Mouse (Mus musculus) hindbrain, embryonic 15.5 days (tissue): ENCODE measurements around the gene Stk16. TPM values are rescaled to one million over a fixed set of nuclear protein-coding genes. Genes with fewer than 3 reads are reported as not detected.

Experiments
- ATAC-seq: fragments of 200-750 bp; cut with Nextera tagmentation; 2 replicates; pipeline ENCODE4 v1.8.0; 2017; ENCODE audit warnings: low read depth, moderate number of reproducible peaks, moderate TSS enrichment; ENCODE audit not compliant: low FRiP score
- H3K27ac ChIP-seq: fragments of 300-500 bp; sonication (generic); replicated peaks from 2 replicates; pipeline ENCODE4 v1.5.1; 2015; ENCODE audit warnings: mild to moderate bottlenecking, inconsistent platforms
- H3K27me3 ChIP-seq: fragments of 300-500 bp; sonication (generic); 2 replicates; pipeline ENCODE4 v1.6.1; 2015; ENCODE audit warnings: control low read depth, inconsistent platforms
- H3K36me3 ChIP-seq: fragments of 300-500 bp; sonication (generic); 2 replicates; pipeline ENCODE4 v1.6.1; 2015; ENCODE audit warnings: control low read depth, inconsistent platforms
- H3K4me1 ChIP-seq: fragments of 300-500 bp; sonication (generic); replicated peaks from 2 replicates; pipeline ENCODE4 v1.6.1; 2015; ENCODE audit warnings: control low read depth, inconsistent platforms
- H3K4me2 ChIP-seq: fragments of 300-500 bp; sonication (generic); 2 replicates; pipeline ENCODE4 v1.6.1; 2015; ENCODE audit warnings: moderate library complexity, mild to moderate bottlenecking, inconsistent platforms
- H3K4me3 ChIP-seq: fragments of 300-500 bp; sonication (generic); 2 replicates; pipeline ENCODE4 v1.5.1; 2015; ENCODE audit warnings: mild to moderate bottlenecking, inconsistent platforms
- H3K9ac ChIP-seq: fragments of 300-500 bp; sonication (generic); 2 replicates; pipeline ENCODE4 v1.6.1; 2015; ENCODE audit warnings: inconsistent platforms
- H3K9me3 ChIP-seq: fragments of 300-500 bp; sonication (generic); 2 replicates; pipeline ENCODE4 v1.6.1; 2016; ENCODE audit warnings: control low read depth, inconsistent platforms
- WGBS: fragments of 180-500 bp; shearing (Covaris S2); methylation state at CpG from one replicate; pipeline ENCODE4 v1.1.7; 2015; 5-methylcytosine and 5-hydroxymethylcytosine counted together
- polyA plus RNA-seq: library from polyadenylated mRNA; unstranded; fragments of >200 nt; fragmentation: Nextera tagmentation; extraction: Ambion mirVana; gene quantifications from 2 replicates; pipeline ENCODE4 v1.2.1, GENCODE M21; 2015

Stk16 gene
- polyA plus RNA-seq, 1 experiment from 2014 or later, result 147 TPM

GRCm38 (mm10) chr1:75214886-75215285 lies 4.2 kb downstream of the Stk16 start:
- Histone ChIP-seq H3K4me2 (no peak overlapping the region), H3K27me3 (peaks cover 31% of the 10 kb centered on the region), H3K27ac (no peak overlapping the region), H3K9me3 (no peaks in the 10 kb centered on the region), H3K4me3 (no peak overlapping the region), H3K9ac (no peak overlapping the region), H3K36me3 (peaks cover 18% of the 10 kb centered on the region), H3K4me1 (peaks cover 50% of the 10 kb centered on the region)
- WGBS, result 75% methylated on average over 5 of the region's 5 CpGs
- no peak for ATAC-seq

GRCm38 (mm10) chr1:75215785-75216184 lies 5.1 kb downstream of the Stk16 start:
- Histone ChIP-seq H3K4me3 (no peak overlapping the region), H3K4me1 (peaks cover 48% of the 10 kb centered on the region), H3K27me3 (peaks cover 40% of the 10 kb centered on the region), H3K27ac (no peak overlapping the region), H3K36me3 (peaks cover 18% of the 10 kb centered on the region), H3K9ac (no peak overlapping the region), H3K9me3 (no peaks in the 10 kb centered on the region), H3K4me2 (no peak overlapping the region)
- no peak for ATAC-seq
- WGBS, result 94% methylated on average over 9 of the region's 9 CpGs

GRCm38 (mm10) chr1:75216797-75217585 lies 6.4 kb downstream of the Stk16 start:
- no peak overlapping the region for H3K9ac ChIP-seq
- H3K27ac ChIP-seq, result no peak overlapping the region
- H3K4me3 ChIP-seq, result no peak overlapping the region
- H3K4me1 ChIP-seq, result peaks cover 38% of the 10 kb centered on the region
- H3K9me3 ChIP-seq, result no peaks in the 10 kb centered on the region
- no peak overlapping the region for H3K4me2 ChIP-seq
- ATAC-seq, result no peak
- peaks cover 18% of the 10 kb centered on the region for H3K36me3 ChIP-seq
- 76% methylated on average over 13 of the region's 13 CpGs for WGBS
- H3K27me3 ChIP-seq, result peaks cover 48% of the 10 kb centered on the region

- Histone ChIP-seq H3K27ac (no peak overlapping the region), H3K36me3 (peaks cover 18% of the 10 kb centered on the region), H3K4me3 (0 out of 2 replicates have a peak overlapping the region, but pooled peaks have one; percentile 65), H3K4me2 (peak overlapping the region; percentile 96), H3K4me1 (peaks cover 29% of the 10 kb centered on the region), H3K9me3 (no peaks in the 10 kb centered on the region), H3K9ac (no peak overlapping the region), H3K27me3 (peaks cover 56% of the 10 kb centered on the region)
- ATAC-seq, result no peak
- 3% methylated on average over 6 of the region's 6 CpGs for WGBS
Observed at GRCm38 (mm10) chr1:75217893-75218226, 7.2 kb downstream of the Stk16 start.

- WGBS, result 3% methylated on average over 38 of the region's 38 CpGs
- H3K27ac ChIP-seq, result no peak overlapping the region
- no peaks in the 10 kb centered on the region for H3K9me3 ChIP-seq
- peaks cover 25% of the 10 kb centered on the region for H3K4me1 ChIP-seq
- H3K27me3 ChIP-seq, result peaks cover 59% of the 10 kb centered on the region
- peak overlapping the region; percentile 55; the same call in 1 of the 2 replicates for H3K9ac ChIP-seq
- peak overlapping the region; percentile 65 for H3K4me3 ChIP-seq
- H3K36me3 ChIP-seq, result peaks cover 15% of the 10 kb centered on the region
- H3K4me2 ChIP-seq, result peak overlapping the region; percentile 96
- peak; percentile 40; the same call in 1 of the 2 replicates for ATAC-seq
Observed at GRCm38 (mm10) chr1:75218227-75219001, 7.8 kb downstream of the Stk16 start.

GRCm38 (mm10) chr1:75219078-75219477 lies 8.4 kb downstream of the Stk16 start:
- peak; percentile 84 for ATAC-seq
- Histone ChIP-seq H3K36me3 (peaks cover 9% of the 10 kb centered on the region; the same call in 1 of the 2 replicates), H3K9ac (peak overlapping the region; percentile 55), H3K9me3 (no peaks in the 10 kb centered on the region), H3K4me3 (peak overlapping the region; percentile 65), H3K27ac (no peak overlapping the region), H3K27me3 (peaks cover 59% of the 10 kb centered on the region), H3K4me2 (peak overlapping the region; percentile 96), H3K4me1 (peaks cover 21% of the 10 kb centered on the region)
- WGBS, result under 1% methylated on average over 24 of the region's 24 CpGs

GRCm38 (mm10) chr1:75219531-75219930 lies 8.9 kb downstream of the Stk16 start, which contains the start of gene Tuba4a:
Gene Tuba4a, minus strand, starts transcription at chr1:75219865.
- WGBS, result under 1% methylated on average over 34 of the region's 34 CpGs
- H3K27me3 ChIP-seq, result peaks cover 59% of the 10 kb centered on the region
- peak within 1 kb of the TSS; percentile 55 for H3K9ac ChIP-seq
- H3K4me2 ChIP-seq, result peak within 1 kb of the TSS; percentile 96
- H3K9me3 ChIP-seq, result no peaks in the 10 kb centered on the region
- 0 out of 2 replicates have a peak, but pooled peaks cover 4% of the 10 kb centered on the region for H3K36me3 ChIP-seq
- H3K27ac ChIP-seq, result no peak within 1 kb of the TSS
- H3K4me1 ChIP-seq, result peaks cover 21% of the 10 kb centered on the region
- peak; percentile 43 for ATAC-seq
- peak within 1 kb of the TSS; percentile 65 for H3K4me3 ChIP-seq

- WGBS, result 77% methylated on average over 3 of the region's 3 CpGs
- Histone ChIP-seq H3K36me3 (no peaks in the 10 kb centered on the region), H3K27me3 (peaks cover 54% of the 10 kb centered on the region)
Observed at GRCm38 (mm10) chr1:75221538-75221937, 10.9 kb downstream of the Stk16 start.

GRCm38 (mm10) chr1:75222926-75223325 lies 12.3 kb downstream of the Stk16 start:
- Histone ChIP-seq H3K4me1 (peaks cover 21% of the 10 kb centered on the region), H3K27ac (no peak overlapping the region), H3K27me3 (peaks cover 45% of the 10 kb centered on the region), H3K4me2 (no peak overlapping the region), H3K36me3 (no peaks in the 10 kb centered on the region), H3K4me3 (no peak overlapping the region), H3K9me3 (no peaks in the 10 kb centered on the region), H3K9ac (no peak overlapping the region)
- ATAC-seq, result no peak
- WGBS, result 80% methylated on average over 6 of the region's 6 CpGs

More at GRCm38 (mm10) chr1:75221538-75221937, 10.9 kb downstream of the Stk16 start:
- peaks cover 21% of the 10 kb centered on the region for H3K4me1 ChIP-seq
- H3K27ac ChIP-seq, result no peak overlapping the region
- H3K9me3 ChIP-seq, result no peaks in the 10 kb centered on the region
- H3K4me3 ChIP-seq, result no peak overlapping the region
- no peak overlapping the region for H3K4me2 ChIP-seq
- no peak for ATAC-seq
- no peak overlapping the region for H3K9ac ChIP-seq

GRCm38 (mm10) chr1:75223532-75223931 lies 12.9 kb downstream of the Stk16 start:
- H3K27me3 ChIP-seq, result peaks cover 41% of the 10 kb centered on the region

GRCm38 (mm10) chr1:75225473-75225872 lies 14.8 kb downstream of the Stk16 start:
- ATAC-seq, result no peak
- no peak overlapping the region for H3K4me3 ChIP-seq
- 72% methylated on average over 3 of the region's 3 CpGs for WGBS

More at GRCm38 (mm10) chr1:75223532-75223931, 12.9 kb downstream of the Stk16 start:
- no peak overlapping the region for H3K9ac ChIP-seq
- WGBS, result 76% methylated on average over 6 of the region's 6 CpGs
- H3K36me3 ChIP-seq, result no peaks in the 10 kb centered on the region
- peaks cover 15% of the 10 kb centered on the region for H3K4me1 ChIP-seq
- H3K27ac ChIP-seq, result no peak overlapping the region
- no peak overlapping the region for H3K4me2 ChIP-seq
- H3K4me3 ChIP-seq, result no peak overlapping the region
- no peaks in the 10 kb centered on the region for H3K9me3 ChIP-seq
- no peak for ATAC-seq

GRCm38 (mm10) chr1:75226138-75226537 lies 15.5 kb downstream of the Stk16 start:
- H3K9ac ChIP-seq, result no peak overlapping the region
- no peaks in the 10 kb centered on the region for H3K4me1 ChIP-seq
- no peaks in the 10 kb centered on the region for H3K36me3 ChIP-seq
- H3K4me2 ChIP-seq, result no peak overlapping the region
- no peak for ATAC-seq
- H3K9me3 ChIP-seq, result no peaks in the 10 kb centered on the region
- no peak overlapping the region for H3K27ac ChIP-seq
- 61% methylated on average over 2 of the region's 2 CpGs for WGBS
- no peak overlapping the region for H3K4me3 ChIP-seq
- peaks cover 19% of the 10 kb centered on the region for H3K27me3 ChIP-seq

More at GRCm38 (mm10) chr1:75225473-75225872, 14.8 kb downstream of the Stk16 start:
- Histone ChIP-seq H3K36me3 (no peaks in the 10 kb centered on the region), H3K4me1 (no peaks in the 10 kb centered on the region), H3K9ac (no peak overlapping the region), H3K9me3 (no peaks in the 10 kb centered on the region), H3K27ac (no peak overlapping the region), H3K4me2 (no peak overlapping the region), H3K27me3 (peaks cover 26% of the 10 kb centered on the region)
